Mouse (Mus musculus): ENCODE data around the gene Olfr937. TPM values are rescaled to one million over a fixed set of nuclear protein-coding genes. Genes with fewer than 3 reads are reported as not detected.

Gene Olfr937
- not detected in 2 replicates for polyA plus RNA-seq (2015; fragmentation: Nextera tagmentation; extraction: Ambion mirVana)

DNA sequence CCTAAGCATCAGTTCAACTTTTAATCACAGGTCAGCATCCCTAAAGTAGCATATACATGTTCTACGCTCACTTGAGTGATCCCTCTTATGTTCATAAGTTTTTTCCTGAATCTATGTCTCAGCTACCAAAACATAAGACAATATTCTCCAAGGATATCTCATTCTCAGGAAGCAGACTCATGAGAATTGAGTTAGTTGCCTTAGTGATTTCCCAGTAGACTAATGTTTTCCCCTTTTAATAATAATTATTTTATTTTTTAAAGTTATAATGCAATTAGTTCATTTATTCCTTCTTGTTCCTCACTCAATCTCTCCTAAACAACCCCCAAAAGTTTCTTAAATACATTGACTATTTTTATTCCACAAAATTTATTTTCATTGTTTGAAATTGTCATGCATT, at the start of gene Olfr937:
Gene Olfr937, minus strand, starts transcription at position 101 of the 400 bp plus-strand sequence.
- no peak for ATAC-seq
- 85% methylated on average over 1 of the region's 1 CpGs for WGBS
- Histone ChIP-seq H3K27ac (no peak within 1 kb of the TSS), H3K9ac (replicated peaks) (no peak within 1 kb of the TSS), H3K4me2 (replicated peaks) (no peak within 1 kb of the TSS), H3K36me3 (no peaks in the 10 kb centered on the region), H3K4me1 (replicated peaks) (no peaks in the 10 kb centered on the region), H3K4me3 (replicated peaks) (no peak within 1 kb of the TSS), H3K27me3 (no peaks in the 10 kb centered on the region), H3K9me3 (no peaks in the 10 kb centered on the region)

GRCm38 (mm10) chr9:39078787-39079186, 14.0 kb upstream of the Olfr937 start, which contains the start of gene Olfr938:
TSS of gene Olfr938 (minus strand) at chr9:39078887.
- no peaks in the 10 kb centered on the region for H3K9me3 ChIP-seq
- H3K4me3 ChIP-seq (replicated peaks): no peak within 1 kb of the TSS
- H3K36me3 ChIP-seq: no peaks in the 10 kb centered on the region
- H3K4me2 ChIP-seq (replicated peaks): no peak within 1 kb of the TSS
- ATAC-seq: no peak
- WGBS: 96% methylated on average over 2 of the region's 2 CpGs
- H3K9ac ChIP-seq (replicated peaks): no peak within 1 kb of the TSS
- no peak within 1 kb of the TSS for H3K27ac ChIP-seq
- H3K27me3 ChIP-seq: no peaks in the 10 kb centered on the region
- H3K4me1 ChIP-seq (replicated peaks): no peaks in the 10 kb centered on the region

DNA sequence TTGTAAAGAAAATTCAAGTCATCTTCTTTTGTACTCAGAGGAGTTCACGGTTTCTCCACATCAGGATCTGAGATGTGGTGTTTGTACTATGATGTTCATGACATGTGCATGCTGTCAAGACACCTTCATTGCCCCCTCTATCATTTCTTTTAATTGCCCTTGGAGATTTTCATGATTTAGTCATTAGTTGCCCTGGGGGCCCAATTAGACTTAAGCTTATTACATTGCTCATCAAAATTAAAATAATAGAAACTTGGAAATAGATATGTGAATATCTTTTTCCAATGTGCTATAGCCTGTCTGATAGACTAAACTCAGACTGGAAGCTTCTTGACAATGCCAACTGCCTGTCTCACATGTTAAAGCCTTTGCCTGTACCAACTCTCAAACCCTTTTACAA, 41.5 kb downstream of the Olfr937 start, which contains the start of gene Olfr146:
Gene Olfr146, minus strand, starts transcription at position 101 of the 400 bp plus-strand sequence.
- no peaks in the 10 kb centered on the region for H3K27me3 ChIP-seq
- no peak for ATAC-seq
- WGBS: 84% methylated on average over 1 of the region's 1 CpGs

More for the DNA sequence above, 41.5 kb downstream of the Olfr937 start, which contains the start of gene Olfr146:
- Histone ChIP-seq H3K4me1 (replicated peaks) (no peaks in the 10 kb centered on the region), H3K9ac (replicated peaks) (no peak within 1 kb of the TSS), H3K27ac (no peak within 1 kb of the TSS), H3K4me2 (replicated peaks) (no peak within 1 kb of the TSS), H3K36me3 (no peaks in the 10 kb centered on the region), H3K4me3 (replicated peaks) (no peak within 1 kb of the TSS), H3K9me3 (no peaks in the 10 kb centered on the region)

Small RNA genes lying within 50 kb of the gene (microRNA-seq; reads per million reads assigned to microRNA genes)
- gene Gm25032 (not detected), gene Gm25529 (not detected)

Other genes with a start within 250 kb of the Olfr937 start
- not detected in 2 replicates for gene Olfr923, start 238.4 kb downstream of the Olfr937 start, polyA plus RNA-seq (2015; fragmentation: Nextera tagmentation; extraction: Ambion mirVana)
- not detected in 2 replicates for gene Olfr924, start 220.5 kb downstream of the Olfr937 start, polyA plus RNA-seq (2015; fragmentation: Nextera tagmentation; extraction: Ambion mirVana)
- gene Olfr26, start 209.9 kb downstream of the Olfr937 start, polyA plus RNA-seq (2015; fragmentation: Nextera tagmentation; extraction: Ambion mirVana): not detected in 2 replicates
- gene Olfr926, start 187.8 kb downstream of the Olfr937 start, polyA plus RNA-seq (2015; fragmentation: Nextera tagmentation; extraction: Ambion mirVana): not detected in 2 replicates
- gene Olfr930, start 135.1 kb downstream of the Olfr937 start, polyA plus RNA-seq (2015; fragmentation: Nextera tagmentation; extraction: Ambion mirVana): not detected in 2 replicates
- not detected in 2 replicates for gene Olfr933, start 92.6 kb downstream of the Olfr937 start, polyA plus RNA-seq (2015; fragmentation: Nextera tagmentation; extraction: Ambion mirVana)
- not detected in 2 replicates for gene Olfr934, start 76.6 kb downstream of the Olfr937 start, polyA plus RNA-seq (2015; fragmentation: Nextera tagmentation; extraction: Ambion mirVana)
- gene Olfr935, start 65.3 kb downstream of the Olfr937 start, polyA plus RNA-seq (2015; fragmentation: Nextera tagmentation; extraction: Ambion mirVana): not detected in 2 replicates
- gene Olfr146, start 41.6 kb downstream of the Olfr937 start, polyA plus RNA-seq (2015; fragmentation: Nextera tagmentation; extraction: Ambion mirVana): not detected in 2 replicates
- gene Olfr938, start 13.9 kb upstream of the Olfr937 start, polyA plus RNA-seq (2015; fragmentation: Nextera tagmentation; extraction: Ambion mirVana): not detected in 2 replicates
- gene Olfr27, start 63.2 kb upstream of the Olfr937 start, polyA plus RNA-seq (2015; fragmentation: Nextera tagmentation; extraction: Ambion mirVana): not detected in 2 replicates
- not detected in 2 replicates for gene Olfr943, start 101.4 kb upstream of the Olfr937 start, polyA plus RNA-seq (2015; fragmentation: Nextera tagmentation; extraction: Ambion mirVana)
- not detected in 2 replicates for gene Olfr944, start 137.0 kb upstream of the Olfr937 start, polyA plus RNA-seq (2015; fragmentation: Nextera tagmentation; extraction: Ambion mirVana)
- not detected in 2 replicates for gene Olfr1537, start 185.0 kb upstream of the Olfr937 start, polyA plus RNA-seq (2015; fragmentation: Nextera tagmentation; extraction: Ambion mirVana)
- not detected in 2 replicates for gene Olfr945, start 211.9 kb upstream of the Olfr937 start, polyA plus RNA-seq (2015; fragmentation: Nextera tagmentation; extraction: Ambion mirVana)